Mouse (Mus musculus): ENCODE measurements around the gene Mogs. TPM values are rescaled to one million over a fixed set of nuclear protein-coding genes. Genes with fewer than 3 reads are reported as not detected.

The Mogs gene
- polyA plus RNA-seq, 1 experiment from 2014 or later: 21.4 TPM

DNA sequence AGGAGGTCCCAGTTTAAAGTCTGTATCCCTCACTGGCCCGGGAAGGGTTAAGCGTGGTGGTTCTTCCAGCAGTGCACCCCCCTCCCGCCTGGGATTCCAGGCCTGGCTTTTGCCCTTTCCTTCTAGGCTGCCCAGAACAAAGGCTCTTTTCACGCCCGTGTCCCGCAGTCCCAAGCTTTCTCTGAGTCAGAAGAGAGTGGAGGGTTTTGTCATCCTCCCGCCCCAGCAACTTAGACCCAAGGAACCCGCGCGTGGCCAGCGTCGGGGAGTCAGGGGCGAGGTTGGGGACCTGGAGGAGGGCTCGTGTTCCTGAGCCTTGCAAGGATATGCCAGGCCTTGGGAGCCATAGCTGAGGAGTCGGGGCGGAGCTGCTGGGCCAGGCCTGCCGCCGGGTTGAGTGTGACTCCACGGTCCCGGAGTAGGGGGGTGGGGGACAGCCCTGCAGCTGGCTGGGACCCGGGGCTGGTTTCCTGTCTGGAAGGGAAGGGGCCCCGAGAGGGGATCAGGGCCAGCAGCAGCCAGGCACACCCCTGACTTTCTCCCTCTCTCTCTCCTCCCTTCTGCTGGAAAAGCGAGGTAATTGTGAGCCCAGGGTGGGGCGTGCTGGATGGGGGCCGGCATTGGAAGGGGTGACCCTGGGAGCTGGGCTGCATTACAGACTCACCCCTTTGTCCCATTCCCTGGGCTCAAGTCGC is 21.7 kb downstream of the Mogs start:
- Histone ChIP-seq H3K36me3 (replicated peaks; ENCODE audit: insufficient read depth, low read length) (no peaks in the 10 kb centered on the region), H3K9ac (replicated peaks) (peak overlapping the region; percentile 75), H3K9me3 (ENCODE audit: low read length) (no peaks in the 10 kb centered on the region), H3K4me1 (ENCODE audit: insufficient read depth) (peaks cover 40% of the 10 kb centered on the region), H3K27me3 (ENCODE audit: insufficient read depth, low read length) (no peaks in the 10 kb centered on the region), H3K4me2 (ENCODE audit: low read depth, low read length) (peak overlapping the region; percentile 87), H3K27ac (ENCODE audit: low read depth) (peak overlapping the region; percentile 86), H3K4me3 (ENCODE audit: low read depth, low read length) (peak overlapping the region; percentile 56)
- no peak for TF ChIP-seq CTCF (IDR thresholded peaks at IDR 0.05; ENCODE audit: low read depth)
- TF ChIP-seq EP300 (IDR thresholded peaks at IDR 0.05; ENCODE audit: low read depth): no peak
- DNase-seq (peak; percentile 55), ATAC-seq (peak; percentile 43)
- WGBS (ENCODE audit: insufficient replicate concordance): 2% methylated on average over 23 of the region's 26 CpGs

DNA sequence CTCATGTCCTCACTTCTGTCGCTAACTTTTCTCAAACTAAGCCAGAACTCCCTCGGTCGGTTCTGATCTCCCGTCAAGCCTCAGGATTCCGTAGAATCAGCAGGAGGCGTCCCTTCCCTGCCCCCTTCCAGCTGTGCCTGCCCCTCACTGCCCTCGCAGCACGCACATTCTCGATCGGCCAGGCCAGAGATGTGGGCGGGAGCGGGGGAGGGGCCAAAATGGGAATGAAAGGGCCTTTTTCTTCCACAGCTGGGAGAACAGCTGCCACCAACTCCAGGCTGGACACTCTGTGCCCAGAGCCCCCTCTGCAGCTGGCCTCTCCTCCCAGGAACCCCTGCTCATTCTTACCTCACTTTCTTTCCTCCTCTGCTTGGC is 22.3 kb downstream of the Mogs start:
- Histone ChIP-seq H3K4me1 (ENCODE audit: insufficient read depth) (peaks cover 43% of the 10 kb centered on the region), H3K27me3 (ENCODE audit: insufficient read depth, low read length) (0 out of 2 replicates have a peak, but pooled peaks cover 5% of the 10 kb centered on the region), H3K36me3 (replicated peaks; ENCODE audit: insufficient read depth, low read length) (no peaks in the 10 kb centered on the region), H3K9ac (replicated peaks) (peak overlapping the region; percentile 75), H3K27ac (ENCODE audit: low read depth) (peak overlapping the region; percentile 86), H3K4me2 (ENCODE audit: low read depth, low read length) (peak overlapping the region; percentile 87), H3K9me3 (ENCODE audit: low read length) (no peaks in the 10 kb centered on the region), H3K4me3 (ENCODE audit: low read depth, low read length) (peak overlapping the region; percentile 56)
- peak; percentile 83 for DNase-seq
- WGBS (ENCODE audit: insufficient replicate concordance): under 1% methylated on average over 12 of the region's 12 CpGs
- ATAC-seq: peak; percentile 75
- no peak for TF ChIP-seq CTCF (IDR thresholded peaks at IDR 0.05; ENCODE audit: low read depth)
- TF ChIP-seq EP300 (IDR thresholded peaks at IDR 0.05; ENCODE audit: low read depth): no peak

GRCm38 (mm10) chr6:83138056-83138455 is 22.8 kb downstream of the Mogs start:
- 4% methylated on average over 11 of the region's 11 CpGs for WGBS (ENCODE audit: insufficient replicate concordance)
- DNase-seq (no peak), ATAC-seq (peak; percentile 43; the same call in 1 of the 2 replicates)
- Histone ChIP-seq H3K9ac (replicated peaks) (peak overlapping the region; percentile 75), H3K4me3 (ENCODE audit: low read depth, low read length) (peak overlapping the region; percentile 56), H3K27me3 (ENCODE audit: insufficient read depth, low read length) (0 out of 2 replicates have a peak, but pooled peaks cover 5% of the 10 kb centered on the region), H3K36me3 (replicated peaks; ENCODE audit: insufficient read depth, low read length) (no peaks in the 10 kb centered on the region), H3K27ac (ENCODE audit: low read depth) (peak overlapping the region; percentile 86), H3K9me3 (ENCODE audit: low read length) (no peaks in the 10 kb centered on the region), H3K4me2 (ENCODE audit: low read depth, low read length) (peak overlapping the region; percentile 87), H3K4me1 (ENCODE audit: insufficient read depth) (peaks cover 43% of the 10 kb centered on the region)
- TF ChIP-seq CTCF (IDR thresholded peaks at IDR 0.05; ENCODE audit: low read depth) (peak; percentile 22; the same call in 1 of the 2 replicates), EP300 (IDR thresholded peaks at IDR 0.05; ENCODE audit: low read depth) (no peak)

- H3K4me1 ChIP-seq (ENCODE audit: insufficient read depth): peaks cover 36% of the 10 kb centered on the region
- no peaks in the 10 kb centered on the region for H3K9me3 ChIP-seq (ENCODE audit: low read length)
- no peak overlapping the region for H3K4me3 ChIP-seq (ENCODE audit: low read depth, low read length)
- H3K9ac ChIP-seq (replicated peaks): no peak overlapping the region
- no peaks in the 10 kb centered on the region for H3K36me3 ChIP-seq (replicated peaks; ENCODE audit: insufficient read depth, low read length)
- no peak overlapping the region for H3K27ac ChIP-seq (ENCODE audit: low read depth)
- DNase-seq: no peak
- no peak for ATAC-seq
- H3K4me2 ChIP-seq (ENCODE audit: low read depth, low read length): no peak overlapping the region
- TF ChIP-seq CTCF (IDR thresholded peaks at IDR 0.05; ENCODE audit: low read depth) (no peak), EP300 (IDR thresholded peaks at IDR 0.05; ENCODE audit: low read depth) (no peak)
- H3K27me3 ChIP-seq (ENCODE audit: insufficient read depth, low read length): 0 out of 2 replicates have a peak, but pooled peaks cover 5% of the 10 kb centered on the region
- WGBS (ENCODE audit: insufficient replicate concordance): 84% methylated on average over 8 of the region's 8 CpGs
Measured at GRCm38 (mm10) chr6:83140044-83140443, 24.7 kb downstream of the Mogs start.

- Histone ChIP-seq H3K4me1 (ENCODE audit: insufficient read depth) (peaks cover 24% of the 10 kb centered on the region), H3K9me3 (ENCODE audit: low read length) (no peaks in the 10 kb centered on the region), H3K4me2 (ENCODE audit: low read depth, low read length) (no peak overlapping the region), H3K27ac (ENCODE audit: low read depth) (no peak overlapping the region), H3K36me3 (replicated peaks; ENCODE audit: insufficient read depth, low read length) (no peaks in the 10 kb centered on the region), H3K9ac (replicated peaks) (no peak overlapping the region), H3K4me3 (ENCODE audit: low read depth, low read length) (no peak overlapping the region), H3K27me3 (ENCODE audit: insufficient read depth, low read length) (0 out of 2 replicates have a peak, but pooled peaks cover 5% of the 10 kb centered on the region)
- DNase-seq (no peak), ATAC-seq (no peak)
- 59% methylated on average over 4 of the region's 4 CpGs for WGBS (ENCODE audit: insufficient replicate concordance)
- TF ChIP-seq CTCF (IDR thresholded peaks at IDR 0.05; ENCODE audit: low read depth) (no peak), EP300 (IDR thresholded peaks at IDR 0.05; ENCODE audit: low read depth) (no peak)
Measured at GRCm38 (mm10) chr6:83141636-83142035, 26.3 kb downstream of the Mogs start.

GRCm38 (mm10) chr6:83142211-83142731 is 27.0 kb downstream of the Mogs start:
- Histone ChIP-seq H3K27me3 (ENCODE audit: insufficient read depth, low read length) (0 out of 2 replicates have a peak, but pooled peaks cover 5% of the 10 kb centered on the region), H3K4me3 (ENCODE audit: low read depth, low read length) (no peak overlapping the region), H3K9ac (replicated peaks) (no peak overlapping the region; the same call in 1 of the 2 replicates), H3K36me3 (replicated peaks; ENCODE audit: insufficient read depth, low read length) (peaks cover 4% of the 10 kb centered on the region), H3K27ac (ENCODE audit: low read depth) (no peak overlapping the region), H3K4me1 (ENCODE audit: insufficient read depth) (peaks cover 22% of the 10 kb centered on the region), H3K4me2 (ENCODE audit: low read depth, low read length) (peak overlapping the region; percentile 61), H3K9me3 (ENCODE audit: low read length) (no peaks in the 10 kb centered on the region)
- 18% methylated on average over 41 of the region's 41 CpGs for WGBS (ENCODE audit: insufficient replicate concordance)
- ATAC-seq (no peak), DNase-seq (no peak)
- no peak for TF ChIP-seq CTCF (IDR thresholded peaks at IDR 0.05; ENCODE audit: low read depth)
- TF ChIP-seq EP300 (IDR thresholded peaks at IDR 0.05; ENCODE audit: low read depth): no peak

All from liver, postnatal 0 days (tissue).